Mouse (Mus musculus): Measurements from ENCODE around the gene Arhgap4. TPM values are rescaled to one million over a fixed set of nuclear protein-coding genes. Genes with fewer than 3 reads are reported as not detected.

The Arhgap4 gene
- polyA plus RNA-seq, 2 experiments = 3.7 to 8.8 TPM

- Histone ChIP-seq H3K4me2 (replicated peaks; ENCODE audit: low read depth, low read length, severe bottlenecking) (no peak overlapping the region), H3K9me3 (ENCODE audit: control insufficient read depth, low read length) (no peaks in the 10 kb centered on the region), H3K9ac (ENCODE audit: low read depth, low read length, severe bottlenecking) (no peak overlapping the region), H3K36me3 (ENCODE audit: control insufficient read depth, insufficient read depth, low read length) (no peaks in the 10 kb centered on the region), H3K27ac (replicated peaks; ENCODE audit: low read depth, low read length) (no peak overlapping the region), H3K4me3 (replicated peaks; ENCODE audit: low read length) (no peak overlapping the region), H3K27me3 (ENCODE audit: control insufficient read depth, insufficient read depth, low read length) (no peaks in the 10 kb centered on the region), H3K4me1 (ENCODE audit: control insufficient read depth, insufficient read depth, low read length) (no peaks in the 10 kb centered on the region)
- no peak for DNase-seq (ENCODE audit: low spot score)
- WGBS = 70% methylated on average over 3 of the region's 3 CpGs
- no peak for ATAC-seq (ENCODE audit: low FRiP score, low read depth)
- TF ChIP-seq POLR2A (IDR thresholded peaks at IDR 0.05; ENCODE audit: borderline replicate concordance, extremely low read depth, insufficient read depth, insufficient read length) = no peak
Measured at GRCm38 (mm10) chrX:73897959-73898358, 23.7 kb downstream of the Arhgap4 start.

- ATAC-seq (ENCODE audit: low FRiP score, low read depth) = no peak
- Histone ChIP-seq H3K27me3 (ENCODE audit: control insufficient read depth, insufficient read depth, low read length) (no peaks in the 10 kb centered on the region), H3K4me3 (replicated peaks; ENCODE audit: low read length) (no peak within 1 kb of the TSS), H3K4me2 (replicated peaks; ENCODE audit: low read depth, low read length, severe bottlenecking) (no peak within 1 kb of the TSS), H3K27ac (replicated peaks; ENCODE audit: low read depth, low read length) (no peak within 1 kb of the TSS), H3K9me3 (ENCODE audit: control insufficient read depth, low read length) (no peaks in the 10 kb centered on the region), H3K36me3 (ENCODE audit: control insufficient read depth, insufficient read depth, low read length) (no peaks in the 10 kb centered on the region), H3K4me1 (ENCODE audit: control insufficient read depth, insufficient read depth, low read length) (no peaks in the 10 kb centered on the region), H3K9ac (ENCODE audit: low read depth, low read length, severe bottlenecking) (no peak within 1 kb of the TSS)
- DNase-seq (ENCODE audit: low spot score) = peak; percentile 12
- TF ChIP-seq POLR2A (IDR thresholded peaks at IDR 0.05; ENCODE audit: borderline replicate concordance, extremely low read depth, insufficient read depth, insufficient read length) = no peak
- 31% methylated on average over 2 of the region's 2 CpGs for WGBS
Measured at GRCm38 (mm10) chrX:73895719-73896118, 26.0 kb downstream of the Arhgap4 start, which contains the start of gene L1cam. TSS of gene L1cam (minus strand) at chrX:73896105.

DNA sequence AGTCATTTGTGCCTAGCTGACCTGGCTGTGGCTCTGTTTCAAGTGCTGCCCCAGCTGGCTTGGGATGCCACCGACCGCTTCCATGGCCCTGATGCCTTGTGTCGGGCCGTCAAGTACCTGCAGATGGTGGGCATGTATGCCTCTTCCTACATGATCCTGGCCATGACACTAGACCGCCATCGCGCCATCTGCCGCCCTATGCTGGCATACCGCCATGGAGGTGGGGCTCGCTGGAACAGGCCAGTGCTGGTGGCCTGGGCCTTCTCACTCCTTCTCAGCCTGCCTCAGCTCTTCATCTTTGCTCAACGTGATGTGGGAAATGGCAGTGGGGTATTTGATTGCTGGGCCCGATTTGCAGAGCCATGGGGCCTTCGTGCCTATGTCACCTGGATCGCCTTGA lies 28.8 kb downstream of the Arhgap4 start:
- TF ChIP-seq POLR2A (IDR thresholded peaks at IDR 0.05; ENCODE audit: borderline replicate concordance, extremely low read depth, insufficient read depth, insufficient read length) = no peak
- no peak for DNase-seq (ENCODE audit: low spot score)
- ATAC-seq (ENCODE audit: low FRiP score, low read depth) = no peak
- Histone ChIP-seq H3K4me3 (replicated peaks; ENCODE audit: low read length) (no peak overlapping the region), H3K9me3 (ENCODE audit: control insufficient read depth, low read length) (no peaks in the 10 kb centered on the region), H3K36me3 (ENCODE audit: control insufficient read depth, insufficient read depth, low read length) (no peaks in the 10 kb centered on the region), H3K4me1 (ENCODE audit: control insufficient read depth, insufficient read depth, low read length) (no peaks in the 10 kb centered on the region), H3K4me2 (replicated peaks; ENCODE audit: low read depth, low read length, severe bottlenecking) (no peak overlapping the region), H3K27ac (replicated peaks; ENCODE audit: low read depth, low read length) (no peak overlapping the region), H3K9ac (ENCODE audit: low read depth, low read length, severe bottlenecking) (no peak overlapping the region), H3K27me3 (ENCODE audit: control insufficient read depth, insufficient read depth, low read length) (no peaks in the 10 kb centered on the region)
- 91% methylated on average over 14 of the region's 14 CpGs for WGBS

GRCm38 (mm10) chrX:73891551-73892152 lies 30.0 kb downstream of the Arhgap4 start, which contains the start of gene Avpr2:
TSS of gene Avpr2 (plus strand) at chrX:73892102.
- H3K4me2 ChIP-seq (replicated peaks; ENCODE audit: low read depth, low read length, severe bottlenecking) = no peak within 1 kb of the TSS
- no peak for TF ChIP-seq POLR2A (IDR thresholded peaks at IDR 0.05; ENCODE audit: borderline replicate concordance, extremely low read depth, insufficient read depth, insufficient read length)
- H3K27me3 ChIP-seq (ENCODE audit: control insufficient read depth, insufficient read depth, low read length) = no peaks in the 10 kb centered on the region
- no peak within 1 kb of the TSS for H3K27ac ChIP-seq (replicated peaks; ENCODE audit: low read depth, low read length)
- no peak for ATAC-seq (ENCODE audit: low FRiP score, low read depth)
- 72% methylated on average over 6 of the region's 6 CpGs for WGBS
- H3K9me3 ChIP-seq (ENCODE audit: control insufficient read depth, low read length) = no peaks in the 10 kb centered on the region
- no peak within 1 kb of the TSS for H3K9ac ChIP-seq (ENCODE audit: low read depth, low read length, severe bottlenecking)
- no peaks in the 10 kb centered on the region for H3K4me1 ChIP-seq (ENCODE audit: control insufficient read depth, insufficient read depth, low read length)
- no peaks in the 10 kb centered on the region for H3K36me3 ChIP-seq (ENCODE audit: control insufficient read depth, insufficient read depth, low read length)
- no peak for DNase-seq (ENCODE audit: low spot score)
- no peak within 1 kb of the TSS for H3K4me3 ChIP-seq (replicated peaks; ENCODE audit: low read length)

DNA sequence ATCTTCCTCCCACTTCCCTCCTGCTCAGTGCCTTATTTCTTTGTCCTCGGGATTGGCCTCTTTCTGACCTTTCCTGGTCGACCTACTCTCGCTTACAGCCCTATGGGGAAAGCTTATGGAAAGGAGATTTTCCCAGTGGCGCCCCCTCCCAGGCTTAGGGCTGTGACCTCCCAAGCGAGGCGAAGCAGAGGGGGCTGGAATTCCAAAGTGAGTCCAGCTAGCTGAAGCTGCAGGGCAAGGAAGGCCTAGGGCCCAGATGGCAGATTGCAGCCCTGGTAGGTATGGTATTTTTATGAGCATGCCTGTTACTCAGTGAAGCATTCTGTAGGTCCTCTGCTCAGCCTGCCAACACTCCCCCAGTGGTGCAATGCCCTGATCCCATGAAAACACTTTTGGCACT lies 40.2 kb downstream of the Arhgap4 start:
- Histone ChIP-seq H3K36me3 (ENCODE audit: control insufficient read depth, insufficient read depth, low read length) (no peaks in the 10 kb centered on the region), H3K9ac (ENCODE audit: low read depth, low read length, severe bottlenecking) (no peak overlapping the region), H3K9me3 (ENCODE audit: control insufficient read depth, low read length) (no peaks in the 10 kb centered on the region), H3K4me1 (ENCODE audit: control insufficient read depth, insufficient read depth, low read length) (peaks cover 2% of the 10 kb centered on the region; the same call in 1 of the 2 replicates), H3K4me3 (replicated peaks; ENCODE audit: low read length) (no peak overlapping the region), H3K27me3 (ENCODE audit: control insufficient read depth, insufficient read depth, low read length) (peaks cover 9% of the 10 kb centered on the region; the same call in 1 of the 2 replicates), H3K27ac (replicated peaks; ENCODE audit: low read depth, low read length) (no peak overlapping the region), H3K4me2 (replicated peaks; ENCODE audit: low read depth, low read length, severe bottlenecking) (peak overlapping the region; percentile 70; the same call in 1 of the 2 replicates)
- WGBS = 28% methylated on average over 6 of the region's 6 CpGs
- ATAC-seq (ENCODE audit: low FRiP score, low read depth) (no peak), DNase-seq (ENCODE audit: low spot score) (no peak)
- TF ChIP-seq POLR2A (IDR thresholded peaks at IDR 0.05; ENCODE audit: borderline replicate concordance, extremely low read depth, insufficient read depth, insufficient read length) = no peak
